Mouse (Mus musculus): ENCODE results near the gene Zfand2b. TPM values are rescaled to one million over a fixed set of nuclear protein-coding genes. Genes with fewer than 3 reads are reported as not detected.

Gene Zfand2b
- polyA plus RNA-seq, 1 experiment from 2014 or later = 32.9 TPM

GRCm38 (mm10) chr1:75136293-75136692, 32.2 kb upstream of the Zfand2b start:
- DNase-seq = no peak
- no peak for TF ChIP-seq CTCF (IDR thresholded peaks at IDR 0.05; ENCODE audit: low read depth)
- H3K9ac ChIP-seq = no peak overlapping the region
- ATAC-seq (ENCODE audit: insufficient read depth) = no peak
- H3K27ac ChIP-seq (ENCODE audit: low read depth) = 0 out of 2 replicates have a peak overlapping the region, but pooled peaks have one; percentile 12
- no peak overlapping the region for H3K4me2 ChIP-seq
- H3K4me1 ChIP-seq (ENCODE audit: insufficient read depth) = no peaks in the 10 kb centered on the region
- 65% methylated on average over 6 of the region's 6 CpGs for WGBS
- no peak overlapping the region for H3K4me3 ChIP-seq (ENCODE audit: low read depth, low read length)
- H3K9me3 ChIP-seq (ENCODE audit: low read depth, low read length) = no peaks in the 10 kb centered on the region
- peaks cover 51% of the 10 kb centered on the region for H3K36me3 ChIP-seq (ENCODE audit: insufficient read depth)
- no peaks in the 10 kb centered on the region for H3K27me3 ChIP-seq (ENCODE audit: insufficient read depth, low read length)

- Histone ChIP-seq H3K4me3 (ENCODE audit: low read depth, low read length) (no peak overlapping the region), H3K9ac (no peak overlapping the region), H3K9me3 (ENCODE audit: low read depth, low read length) (no peaks in the 10 kb centered on the region), H3K27ac (ENCODE audit: low read depth) (0 out of 2 replicates have a peak overlapping the region, but pooled peaks have one; percentile 12), H3K4me1 (ENCODE audit: insufficient read depth) (no peaks in the 10 kb centered on the region), H3K4me2 (no peak overlapping the region), H3K27me3 (ENCODE audit: insufficient read depth, low read length) (no peaks in the 10 kb centered on the region), H3K36me3 (ENCODE audit: insufficient read depth) (peaks cover 51% of the 10 kb centered on the region)
- TF ChIP-seq CTCF (IDR thresholded peaks at IDR 0.05; ENCODE audit: low read depth) = no peak
- WGBS = 42% methylated on average over 3 of the region's 3 CpGs
- DNase-seq (no peak), ATAC-seq (ENCODE audit: insufficient read depth) (no peak)
Observed at GRCm38 (mm10) chr1:75136730-75137129, 31.7 kb upstream of the Zfand2b start.

- Histone ChIP-seq H3K4me2 (no peak overlapping the region), H3K4me1 (ENCODE audit: insufficient read depth) (no peaks in the 10 kb centered on the region), H3K9ac (no peak overlapping the region), H3K27ac (ENCODE audit: low read depth) (no peak overlapping the region), H3K36me3 (ENCODE audit: insufficient read depth) (peaks cover 51% of the 10 kb centered on the region), H3K9me3 (ENCODE audit: low read depth, low read length) (no peaks in the 10 kb centered on the region), H3K4me3 (ENCODE audit: low read depth, low read length) (no peak overlapping the region), H3K27me3 (ENCODE audit: insufficient read depth, low read length) (no peaks in the 10 kb centered on the region)
- DNase-seq (no peak), ATAC-seq (ENCODE audit: insufficient read depth) (no peak)
- no peak for TF ChIP-seq CTCF (IDR thresholded peaks at IDR 0.05; ENCODE audit: low read depth)
- 95% methylated on average over 2 of the region's 2 CpGs for WGBS
Observed at GRCm38 (mm10) chr1:75138448-75138847, 30.0 kb upstream of the Zfand2b start.

DNA sequence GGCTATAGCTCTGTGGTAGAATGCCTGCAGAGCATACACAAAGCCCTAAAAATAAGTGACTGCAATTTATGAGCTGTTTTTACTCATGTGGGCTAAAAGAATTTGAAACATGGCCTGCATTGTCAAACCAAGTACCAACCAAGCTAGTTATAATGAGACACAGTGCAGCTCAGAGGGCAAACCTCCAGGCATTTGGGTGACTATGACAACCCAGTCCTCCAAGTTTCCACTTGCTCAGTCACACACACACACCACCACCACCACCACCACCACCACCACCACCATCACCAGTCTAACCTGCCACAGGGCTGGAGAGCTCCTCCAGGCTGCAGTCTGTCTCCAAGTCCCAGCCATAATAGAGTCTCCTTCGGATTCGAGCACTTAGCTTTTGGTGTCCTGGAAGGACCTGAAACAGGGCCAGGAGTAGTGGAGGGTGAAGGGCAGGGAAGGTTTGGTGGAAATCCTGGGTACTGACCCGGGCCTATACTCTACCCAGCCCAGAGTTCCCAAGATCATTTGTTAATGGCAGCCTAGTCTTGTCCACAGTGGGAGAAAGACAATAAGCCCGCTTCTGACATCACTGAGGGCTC, 27.8 kb upstream of the Zfand2b start:
- Histone ChIP-seq H3K4me2 (peak overlapping the region; percentile 93), H3K4me3 (ENCODE audit: low read depth, low read length) (peak overlapping the region; percentile 83), H3K36me3 (ENCODE audit: insufficient read depth) (peaks cover 63% of the 10 kb centered on the region), H3K27ac (ENCODE audit: low read depth) (peak overlapping the region; percentile 96), H3K9me3 (ENCODE audit: low read depth, low read length) (no peaks in the 10 kb centered on the region), H3K27me3 (ENCODE audit: insufficient read depth, low read length) (no peaks in the 10 kb centered on the region), H3K9ac (peak overlapping the region; percentile 85), H3K4me1 (ENCODE audit: insufficient read depth) (no peaks in the 10 kb centered on the region)
- WGBS = 54% methylated on average over 4 of the region's 4 CpGs
- TF ChIP-seq CTCF (IDR thresholded peaks at IDR 0.05; ENCODE audit: low read depth) = no peak
- ATAC-seq (ENCODE audit: insufficient read depth) = no peak
- DNase-seq = no peak

GRCm38 (mm10) chr1:75141486-75142190, 26.8 kb upstream of the Zfand2b start:
- peak overlapping the region; percentile 85 for H3K9ac ChIP-seq
- no peaks in the 10 kb centered on the region for H3K4me1 ChIP-seq (ENCODE audit: insufficient read depth)
- peak overlapping the region; percentile 93 for H3K4me2 ChIP-seq
- ATAC-seq (ENCODE audit: insufficient read depth) (peak; percentile 33), DNase-seq (peak; percentile 68)
- TF ChIP-seq CTCF (IDR thresholded peaks at IDR 0.05; ENCODE audit: low read depth) = no peak
- H3K4me3 ChIP-seq (ENCODE audit: low read depth, low read length) = peak overlapping the region; percentile 83
- under 1% methylated on average over 51 of the region's 53 CpGs for WGBS
- peaks cover 63% of the 10 kb centered on the region for H3K36me3 ChIP-seq (ENCODE audit: insufficient read depth)
- peak overlapping the region; percentile 96 for H3K27ac ChIP-seq (ENCODE audit: low read depth)
- no peaks in the 10 kb centered on the region for H3K9me3 ChIP-seq (ENCODE audit: low read depth, low read length)
- no peaks in the 10 kb centered on the region for H3K27me3 ChIP-seq (ENCODE audit: insufficient read depth, low read length)

DNA sequence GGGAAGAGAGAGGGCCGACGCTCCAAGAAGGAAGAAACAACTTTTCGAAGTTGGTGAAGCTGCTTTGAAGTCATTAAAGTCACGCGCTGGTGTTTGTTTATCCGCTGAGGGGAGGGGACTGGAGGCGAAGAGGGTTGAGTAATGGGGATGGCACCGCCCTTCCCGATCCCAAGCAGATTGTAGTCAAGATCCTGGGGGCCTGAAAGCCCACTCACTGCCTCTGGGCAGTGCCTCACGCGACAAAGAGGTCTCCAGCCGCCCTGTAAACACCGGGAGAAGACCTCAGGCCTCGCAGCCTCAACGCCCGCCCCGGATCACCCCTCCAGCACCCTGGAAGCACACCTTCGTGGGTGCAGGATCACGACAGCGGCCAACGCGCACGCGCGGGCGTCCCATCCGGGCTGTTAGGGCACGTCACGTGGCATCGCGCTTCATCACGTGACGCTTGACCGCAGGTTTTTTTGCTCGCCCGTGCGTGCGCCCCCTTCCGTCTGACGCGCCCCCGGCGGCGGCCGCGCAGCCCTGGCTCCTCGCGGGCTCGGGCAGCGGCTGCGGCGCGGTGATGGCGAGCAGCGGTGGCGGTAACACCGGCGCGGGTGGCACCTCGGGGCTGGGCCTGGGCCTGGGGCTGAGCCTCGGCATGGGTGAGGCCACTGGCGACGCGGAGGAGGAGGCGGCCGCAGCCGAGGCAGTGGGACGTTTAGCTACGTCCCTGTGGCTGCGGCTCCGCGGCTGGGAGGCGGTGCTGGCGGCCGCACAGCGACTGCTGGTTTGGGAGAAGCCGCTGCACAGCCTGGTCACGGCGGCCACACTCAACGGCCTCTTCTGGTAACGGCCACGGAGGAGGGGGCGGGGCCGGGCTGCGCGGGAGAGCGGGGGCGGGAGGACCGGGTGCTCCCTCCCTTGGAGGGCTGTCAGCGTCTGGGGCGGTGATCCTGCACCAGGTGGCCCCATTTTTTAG, 25.9 kb upstream of the Zfand2b start, which contains the start of the genes Cnppd1 and Retreg2:
TSS of gene Cnppd1 (minus strand) at position 411 of the 961 bp plus-strand sequence.
TSS of gene Retreg2 (plus strand) at position 478 of the 961 bp plus-strand sequence.
- no peaks in the 10 kb centered on the region for H3K9me3 ChIP-seq (ENCODE audit: low read depth, low read length)
- no peaks in the 10 kb centered on the region for H3K4me1 ChIP-seq (ENCODE audit: insufficient read depth)
- peak within 1 kb of the TSS; percentile 96 for H3K27ac ChIP-seq (ENCODE audit: low read depth)
- peaks cover 61% of the 10 kb centered on the region for H3K36me3 ChIP-seq (ENCODE audit: insufficient read depth)
- WGBS = under 1% methylated on average over 91 of the region's 91 CpGs
- TF ChIP-seq CTCF (IDR thresholded peaks at IDR 0.05; ENCODE audit: low read depth) = peak; percentile 65
- H3K4me3 ChIP-seq (ENCODE audit: low read depth, low read length) = peak within 1 kb of the TSS; percentile 83
- DNase-seq = peak; percentile 98
- ATAC-seq (ENCODE audit: insufficient read depth) = peak; percentile 86
- H3K27me3 ChIP-seq (ENCODE audit: insufficient read depth, low read length) = no peaks in the 10 kb centered on the region
- peak within 1 kb of the TSS; percentile 93 for H3K4me2 ChIP-seq
- H3K9ac ChIP-seq = peak within 1 kb of the TSS; percentile 85

All from lung, embryonic 14.5 days (tissue).